Mouse (Mus musculus) thymus, postnatal 14 days (tissue): ENCODE measurements around the gene Srsf2.
A peak's percentile ranks its signal among the peaks of the same experiment; 100 is the strongest.
"Not testable (repeated sequence)": the region's sequence is repeated elsewhere in the genome, so short reads cannot be mapped to it uniquely, and the experiment has no call there.

Experiments used
- DNase-seq: peaks from one replicate; pipeline ENCODE4 v3.0.0; 2021

Srsf2 gene

GRCm38 (mm10) chr11:116852891-116853511 lies at the start of gene Srsf2:
TSS of gene Srsf2 (minus strand) at chr11:116853094.
- peak; percentile 98 for DNase-seq

DNA sequence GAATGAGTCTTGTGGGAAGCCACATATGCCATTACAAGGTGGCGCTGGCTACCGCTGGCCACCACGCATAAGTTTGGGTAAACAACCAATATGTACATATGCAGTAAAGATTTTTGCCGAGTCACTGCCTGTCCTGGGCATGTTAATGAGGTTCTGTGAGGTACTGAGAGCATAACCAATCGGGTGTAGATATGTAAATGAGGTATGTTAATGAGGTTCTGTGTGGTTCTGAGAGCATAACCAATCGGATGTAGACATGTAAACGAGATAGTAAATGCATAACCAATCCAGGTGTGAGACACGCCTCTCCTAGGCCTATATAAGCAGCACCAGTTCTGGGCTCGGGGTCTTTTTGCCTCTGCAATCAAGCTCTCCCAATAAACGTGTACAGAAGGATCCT lies 49.7 kb upstream of the Srsf2 start:
- not testable (repeated sequence) for DNase-seq

- no peak for DNase-seq
Measured at GRCm38 (mm10) chr11:116899247-116899646, 46.4 kb upstream of the Srsf2 start.

DNA sequence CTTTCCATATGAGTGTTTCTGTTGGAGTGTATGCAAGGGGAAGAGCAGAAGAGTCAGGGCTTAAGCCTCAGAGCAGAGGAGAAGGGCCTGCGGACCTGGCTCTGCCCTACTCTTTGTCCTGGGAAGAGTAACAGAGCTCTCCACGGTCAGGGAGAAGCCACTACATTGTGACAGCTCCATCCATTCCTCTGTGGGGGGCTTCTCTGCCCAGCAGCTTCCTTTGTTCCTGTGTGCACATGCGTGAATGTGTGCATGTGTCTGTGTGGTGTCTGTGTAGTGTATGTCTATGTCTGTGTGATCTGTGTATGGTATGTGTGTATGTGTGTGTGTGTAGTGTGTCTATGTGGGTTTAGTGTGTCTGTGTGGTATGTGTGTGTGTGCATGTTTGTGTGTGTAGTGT lies 42.5 kb upstream of the Srsf2 start:
- DNase-seq: no peak

DNA sequence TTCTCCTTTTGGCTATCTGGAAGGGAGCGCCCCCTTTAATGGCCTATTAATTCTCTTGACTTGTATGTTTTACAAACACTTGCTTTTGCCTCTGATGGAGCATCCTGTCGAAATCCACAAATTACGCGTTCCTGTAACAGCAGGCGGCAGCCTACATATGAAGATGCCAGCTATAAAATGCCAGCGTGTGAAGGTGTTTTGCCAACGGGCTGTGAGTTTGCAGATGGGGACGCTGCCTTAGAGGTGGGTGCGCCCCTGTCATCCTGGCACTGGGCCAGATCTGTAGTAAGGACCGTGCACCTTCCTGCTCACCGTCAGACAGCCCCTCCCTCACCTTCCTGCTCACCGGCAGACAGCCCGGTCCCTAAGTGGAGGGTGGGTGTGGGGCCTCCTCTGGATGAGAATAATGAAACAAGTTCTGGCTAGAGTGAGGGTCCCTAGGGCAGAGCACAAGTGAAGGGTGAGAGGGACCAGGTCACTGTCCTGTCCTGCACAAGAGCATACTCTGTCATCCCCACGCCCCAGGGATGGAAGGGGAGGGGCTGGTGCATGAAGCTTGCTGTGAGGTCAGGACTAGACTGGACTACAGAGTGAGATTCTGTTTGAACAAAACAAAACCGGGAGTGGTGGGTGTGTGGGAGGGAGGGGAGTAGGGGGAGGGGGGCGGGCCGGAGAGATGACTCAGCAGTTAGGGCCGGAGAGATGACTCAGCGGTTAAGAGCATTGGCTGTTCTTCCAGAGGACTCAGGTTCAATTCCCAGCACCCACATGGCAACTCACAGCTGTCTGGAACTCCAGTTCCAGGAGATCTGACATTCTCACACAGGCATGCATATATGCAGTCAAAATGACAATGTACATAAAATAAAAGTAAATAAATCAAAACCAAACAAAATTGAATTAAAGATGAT lies 40.9 kb upstream of the Srsf2 start:
- DNase-seq: no peak

DNA sequence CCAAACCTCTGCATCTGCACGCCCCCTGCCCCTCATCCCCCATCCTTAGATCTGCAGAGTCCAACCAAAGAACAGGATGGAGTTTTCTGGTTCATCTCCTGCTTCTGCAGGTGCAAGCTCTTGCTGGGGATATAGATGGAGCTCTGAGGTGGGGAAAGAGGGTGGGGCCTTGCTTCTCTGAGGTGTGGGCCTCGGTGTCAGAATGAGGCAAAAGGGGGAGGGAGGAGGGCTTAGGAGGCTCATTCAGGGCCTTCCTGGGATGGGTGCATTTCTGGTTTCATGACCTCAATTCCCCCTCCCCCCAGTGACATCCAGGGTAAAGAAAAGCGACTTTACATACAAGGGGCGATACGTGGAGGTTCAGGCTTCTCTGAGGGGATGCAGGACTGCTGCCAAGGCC lies 34.2 kb upstream of the Srsf2 start:
- peak; percentile 73 for DNase-seq

DNA sequence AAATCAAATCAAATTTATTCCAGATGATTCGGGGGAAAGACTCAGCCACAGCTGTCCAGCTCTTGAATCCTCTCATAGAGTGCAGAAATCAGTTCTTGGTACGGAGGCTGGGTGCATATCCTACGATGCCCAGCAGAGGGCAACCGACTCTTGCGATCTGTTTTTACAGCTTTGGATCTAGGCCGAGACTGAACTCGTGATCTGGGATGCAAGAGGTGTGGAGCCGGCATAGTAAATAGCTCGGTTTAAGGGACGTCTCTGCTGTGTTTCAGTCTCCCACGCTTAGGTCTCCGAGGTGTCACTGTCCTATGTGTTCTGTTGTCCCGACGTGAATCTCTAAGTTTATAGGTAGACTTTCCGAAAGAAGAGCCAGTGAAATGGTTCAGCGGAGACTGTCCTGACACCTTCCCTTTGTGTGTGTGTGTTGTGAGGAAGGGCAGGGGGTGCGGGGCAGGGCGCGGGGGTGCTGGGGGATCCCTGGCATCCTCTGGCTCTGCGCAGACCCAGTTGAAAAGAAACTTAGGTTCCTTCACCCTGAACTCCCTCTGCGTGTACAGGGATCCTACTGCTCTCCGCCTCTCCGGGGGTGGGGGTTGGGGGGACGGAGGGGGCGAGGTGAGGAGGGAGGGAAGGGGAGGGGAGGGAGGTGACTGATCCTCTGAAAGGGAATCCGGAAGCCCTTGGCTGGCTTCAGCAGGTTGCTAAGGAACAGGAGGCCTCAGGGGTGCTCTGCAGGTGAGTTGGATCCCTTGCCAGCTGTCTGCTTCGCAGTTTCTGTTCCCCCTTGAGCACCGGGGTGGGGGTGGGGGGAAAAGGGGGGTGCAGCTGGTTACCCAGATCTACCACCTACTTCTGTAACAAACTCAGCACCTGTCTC lies 32.6 kb upstream of the Srsf2 start:
- peak; percentile 87 for DNase-seq

GRCm38 (mm10) chr11:116884061-116884460 lies 31.2 kb upstream of the Srsf2 start:
- peak; percentile 53 for DNase-seq

GRCm38 (mm10) chr11:116882446-116882845 lies 29.6 kb upstream of the Srsf2 start:
- no peak for DNase-seq

DNA sequence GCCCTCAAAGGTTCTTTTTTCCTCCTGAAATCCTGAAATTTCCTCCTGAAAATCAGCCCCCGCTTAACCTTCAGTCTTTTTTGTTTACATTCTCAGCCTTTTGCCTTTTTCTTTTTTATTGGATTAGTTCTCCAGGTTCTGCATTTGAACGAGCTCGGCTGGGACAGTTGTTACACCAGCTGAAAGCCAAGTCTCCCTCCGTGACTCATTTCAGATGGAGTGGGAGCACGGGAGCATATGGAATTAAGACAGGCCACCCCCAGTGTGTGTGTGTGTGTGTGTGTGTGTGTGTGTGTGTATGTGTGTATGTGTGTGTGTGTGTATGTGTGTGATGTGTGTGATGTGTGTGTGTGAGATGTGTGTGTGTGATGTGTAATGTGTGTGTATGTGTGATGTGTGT lies 28.5 kb upstream of the Srsf2 start:
- DNase-seq: no peak

DNA sequence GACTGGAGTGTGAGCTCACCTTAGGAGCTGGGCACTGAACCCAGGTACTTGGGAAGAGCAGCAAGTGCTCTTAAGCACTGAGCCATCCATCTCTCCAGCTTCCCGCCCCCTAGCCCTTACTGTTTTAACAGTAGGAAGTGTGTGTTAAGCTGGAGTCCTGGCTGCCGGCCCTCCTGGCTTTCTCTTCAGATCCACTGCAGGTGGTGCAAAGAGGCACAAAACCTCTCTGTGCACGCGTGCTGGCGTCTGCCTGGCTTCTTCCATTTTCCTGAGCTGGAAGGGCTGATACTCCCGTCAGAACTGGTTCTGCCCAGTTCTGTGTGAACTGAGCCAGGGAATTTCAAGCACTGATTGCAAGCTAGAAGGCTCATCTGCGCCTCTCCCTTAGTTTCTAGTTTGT lies 27.9 kb upstream of the Srsf2 start:
- no peak for DNase-seq

GRCm38 (mm10) chr11:116878454-116878853 lies 25.6 kb upstream of the Srsf2 start:
- DNase-seq: no peak

DNA sequence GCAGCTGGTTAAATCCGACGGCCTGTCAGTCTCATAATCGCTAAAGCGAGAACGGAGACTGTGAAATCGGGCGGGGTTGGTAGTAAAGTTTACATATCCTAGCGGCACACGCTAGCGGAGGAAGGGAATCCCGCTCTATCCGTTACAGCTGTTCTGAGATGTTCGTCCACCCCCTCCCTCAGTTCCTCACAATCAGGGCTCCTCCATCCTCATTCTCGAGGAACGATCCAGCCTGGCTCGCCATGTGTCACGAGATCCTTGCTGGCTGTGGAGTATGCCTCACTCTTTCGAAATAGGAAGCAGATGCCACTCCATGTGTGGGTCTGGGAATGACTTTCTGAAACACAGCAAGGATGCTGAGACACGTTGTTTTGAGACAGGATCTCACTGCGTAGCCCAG lies 21.1 kb upstream of the Srsf2 start:
- DNase-seq: no peak

DNA sequence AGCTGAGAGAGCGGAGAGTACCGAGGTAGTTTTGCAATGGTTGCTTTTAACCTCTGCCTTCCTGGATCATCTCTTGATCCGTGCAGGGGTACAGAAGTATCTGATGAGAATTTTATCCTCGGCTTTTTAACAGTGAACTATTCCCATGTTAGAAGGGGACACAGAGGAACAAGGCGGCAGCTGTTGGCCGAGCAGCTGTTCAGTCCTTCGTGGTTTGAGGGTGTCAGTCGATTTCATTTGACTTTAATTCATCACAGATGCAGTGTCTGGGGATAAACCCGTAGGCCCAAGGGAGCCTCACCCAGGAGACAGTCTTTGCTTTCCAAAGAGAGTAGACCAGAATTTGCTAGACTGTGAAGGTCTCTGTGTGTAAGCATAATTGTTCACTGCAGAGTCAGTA lies 18.6 kb upstream of the Srsf2 start:
- DNase-seq: no peak

DNA sequence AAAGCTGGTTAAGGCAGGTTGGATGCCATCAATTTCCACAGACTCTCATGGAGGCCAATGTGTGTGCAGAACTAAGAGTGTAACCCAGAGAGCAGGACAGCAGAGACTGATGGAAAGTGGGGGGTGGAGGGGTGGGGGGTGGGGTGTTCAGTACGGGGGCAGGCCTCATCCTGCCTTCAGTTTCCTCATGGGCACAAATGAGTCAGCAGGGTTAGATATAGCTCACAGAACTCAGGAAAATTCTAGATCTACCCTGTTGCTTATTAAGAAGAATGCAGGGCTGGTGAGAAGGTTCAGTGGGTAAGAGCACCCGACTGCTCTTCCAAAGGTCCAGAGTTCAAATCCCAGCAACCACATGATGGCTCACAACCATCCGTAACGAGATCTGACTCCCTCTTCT lies 16.7 kb upstream of the Srsf2 start:
- no peak for DNase-seq

GRCm38 (mm10) chr11:116869223-116869622 lies 16.3 kb upstream of the Srsf2 start:
- no peak for DNase-seq

DNA sequence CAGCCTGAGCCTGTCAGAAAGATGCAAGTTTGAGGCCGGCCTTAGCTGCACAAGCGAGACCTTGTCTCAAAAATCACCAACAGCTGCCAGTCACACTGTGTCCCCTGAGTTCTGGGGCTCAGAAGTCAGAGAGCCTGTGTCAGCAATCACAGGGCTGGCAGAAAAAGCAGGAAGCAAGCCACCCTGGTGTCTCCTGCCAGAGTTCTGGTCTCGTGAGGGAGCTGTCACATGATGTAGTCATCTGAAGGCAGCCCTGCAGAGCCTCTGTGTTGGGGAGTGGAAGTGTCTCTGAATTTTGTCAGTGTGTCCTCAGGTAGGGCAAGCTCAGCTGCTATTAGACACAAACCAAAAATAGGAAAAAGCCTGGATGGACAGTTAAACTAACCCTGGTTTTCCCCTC lies 15.2 kb upstream of the Srsf2 start:
- no peak for DNase-seq

DNA sequence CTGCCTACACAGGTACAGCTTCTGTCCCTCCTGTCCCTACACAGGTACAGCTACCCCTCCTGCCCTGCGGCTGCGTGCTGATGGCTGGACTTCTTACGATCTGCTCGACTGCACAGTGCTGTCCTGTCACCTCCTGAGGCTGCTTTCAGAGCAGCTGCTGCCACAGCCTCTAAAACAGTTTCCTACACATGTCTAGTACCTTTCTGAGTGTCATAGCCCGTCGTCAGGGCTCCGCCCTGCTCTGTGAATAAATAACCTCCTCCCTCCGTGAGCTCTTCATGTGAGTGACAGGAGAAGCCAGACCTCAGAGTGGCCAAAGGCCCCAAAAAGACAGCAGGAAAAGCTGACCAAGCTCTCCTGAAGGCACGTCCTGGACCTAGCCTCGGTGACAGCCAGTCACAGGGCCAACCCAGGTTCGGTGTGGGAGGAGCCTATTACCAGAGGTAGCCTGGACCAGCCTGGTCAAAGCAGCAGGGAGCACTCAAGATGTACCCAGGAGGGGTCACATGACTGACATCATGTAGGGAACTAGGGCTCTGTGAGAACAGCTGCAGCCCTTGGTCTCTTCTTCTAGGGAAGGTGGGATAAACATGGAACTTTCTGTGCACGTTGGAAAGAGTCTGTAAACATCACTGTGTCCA lies 13.2 kb upstream of the Srsf2 start:
- no peak for DNase-seq

DNA sequence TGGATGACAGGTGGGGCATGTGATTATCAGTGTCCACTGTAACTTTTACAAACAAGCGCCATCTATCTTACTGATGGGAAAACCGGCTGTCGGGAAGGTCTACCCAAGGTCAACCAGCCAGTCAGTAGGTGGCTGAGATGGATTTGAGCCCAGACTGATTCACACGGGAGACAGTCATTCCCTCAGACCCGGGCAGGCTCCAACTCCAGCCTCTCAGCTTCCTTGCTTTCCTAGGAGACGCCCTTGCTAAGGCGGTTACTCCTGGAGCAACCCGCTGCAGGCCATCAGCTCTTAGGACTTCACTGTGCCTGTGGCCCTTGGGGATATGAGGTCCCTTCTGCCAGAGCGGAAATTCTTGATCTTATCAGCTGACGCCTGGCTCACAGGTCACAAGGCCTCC lies 11.6 kb upstream of the Srsf2 start:
- DNase-seq: no peak

DNA sequence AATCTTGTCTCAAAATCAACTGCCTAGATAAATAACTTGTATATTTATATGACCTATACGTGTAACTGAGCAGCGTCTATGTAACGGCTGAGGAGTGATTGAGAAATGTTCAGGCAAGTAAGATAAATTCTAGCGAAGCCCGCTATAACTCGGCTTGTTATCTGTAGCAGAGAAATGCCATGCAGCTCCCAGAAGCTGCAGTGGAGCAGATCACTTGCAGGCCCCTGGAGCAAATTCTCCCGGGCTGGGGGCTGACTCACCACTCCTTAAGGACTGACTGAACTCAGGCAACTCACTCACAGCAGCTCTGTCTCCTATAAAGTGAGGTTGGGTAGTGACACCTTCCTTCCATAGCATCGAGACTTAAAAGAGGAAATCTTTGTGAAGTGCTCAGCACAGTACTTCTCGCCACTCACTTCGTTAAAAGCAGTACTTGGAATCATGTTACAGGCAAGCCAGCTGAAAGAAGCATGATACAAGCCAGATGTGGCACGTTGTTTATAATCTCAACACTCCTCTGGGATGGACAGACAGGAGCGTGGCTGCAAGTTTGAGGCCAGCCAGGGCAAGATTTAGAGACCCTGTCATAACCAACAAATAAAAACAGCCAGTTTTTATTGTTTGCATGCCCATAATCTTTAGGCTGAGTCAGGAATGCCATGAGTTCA lies 4.4 kb upstream of the Srsf2 start:
- no peak for DNase-seq

DNA sequence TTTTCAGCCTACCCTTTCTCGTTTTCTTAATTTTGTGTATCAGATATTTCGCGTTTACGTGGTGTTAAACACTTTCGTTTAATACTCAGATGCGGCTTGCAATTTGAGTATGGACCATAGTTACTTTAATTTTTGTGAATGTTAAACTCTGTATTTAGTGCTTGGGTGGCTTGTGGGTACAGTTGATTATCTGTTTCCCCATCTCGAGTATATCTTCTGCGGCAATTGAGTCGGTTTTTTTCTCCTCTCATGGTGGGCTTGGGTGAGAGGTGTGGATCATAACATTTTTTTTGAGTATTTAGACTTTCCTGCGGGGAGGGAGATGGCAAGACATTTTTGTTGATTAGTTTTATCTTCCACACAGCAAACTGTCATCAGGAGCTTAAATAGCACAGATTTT lies 1.4 kb upstream of the Srsf2 start:
- no peak for DNase-seq

- peak; percentile 98 for DNase-seq
Measured at GRCm38 (mm10) chr11:116853512-116853928, 626 bp upstream of the Srsf2 start.
